Mouse (Mus musculus) MEL (cell line): ENCODE results near the gene Pus3. TPM values are rescaled to one million over a fixed set of nuclear protein-coding genes. Genes with fewer than 3 reads are reported as not detected.
A peak's percentile ranks its signal among the peaks of the same experiment; 100 is the strongest.

Experiments used
- DNase-seq: peaks from one replicate; pipeline ENCODE4 v3.0.0; 2011; ENCODE audit warnings: low read depth, low spot score
- H3K27ac ChIP-seq: 2 replicates; pipeline ENCODE4 v1.5.1; 2012; ENCODE audit warnings: low read depth, mild to moderate bottlenecking, control low read depth, low read length, moderate library complexity; ENCODE audit not compliant: control insufficient read depth
- H3K27me3 ChIP-seq, 2 experiments: fragments of 150-350 bp in 1 of 2; sonication (generic) in 1 of 2; 2 replicates each; pipeline ENCODE4 v1.6.1; 2012; ENCODE audit warnings: low read length in 2 of 2, mild to moderate bottlenecking in 2 of 2, improper control_type of control experiment in 1 of 2, moderate library complexity in 1 of 2; ENCODE audit not compliant: insufficient read depth in 2 of 2, control insufficient read depth in 1 of 2
- H3K36me3 ChIP-seq, 2 experiments: 2 replicates each; pipeline ENCODE4 v1.6.1; 2012 to 2014; ENCODE audit warnings: low read length in 2 of 2, improper control_type of control experiment in 1 of 2, inconsistent platforms in 1 of 2, mild to moderate bottlenecking in 1 of 2; ENCODE audit not compliant: insufficient read depth in 2 of 2, control insufficient read depth in 1 of 2
- H3K4me1 ChIP-seq, 2 experiments: fragments of 150-350 bp in 1 of 2; sonication (generic) in 1 of 2; 2 replicates each; pipeline ENCODE4 v1.6.1; 2012; ENCODE audit warnings: low read length in 2 of 2, improper control_type of control experiment in 1 of 2, mild to moderate bottlenecking in 1 of 2; ENCODE audit not compliant: insufficient read depth in 2 of 2, control insufficient read depth in 1 of 2
- H3K4me3 ChIP-seq, 2 experiments: fragments of 150-350 bp in 1 of 2; sonication (generic) in 1 of 2; 2 replicates each; pipeline ENCODE4 v1.5.1; 2012; ENCODE audit warnings: low read depth in 2 of 2, low read length in 2 of 2, mild to moderate bottlenecking in 2 of 2, moderate library complexity in 2 of 2, control low read depth in 1 of 2, improper control_type of control experiment in 1 of 2; ENCODE audit not compliant: control insufficient read depth in 1 of 2, insufficient read depth in 1 of 2
- H3K79me2 ChIP-seq: 2 replicates; pipeline ENCODE4 v1.6.1; 2012; ENCODE audit warnings: mild to moderate bottlenecking, low read length, moderate library complexity; ENCODE audit not compliant: control insufficient read depth, poor library complexity, insufficient read depth
- H3K9ac ChIP-seq: 2 replicates; pipeline ENCODE4 v1.6.1; 2012; ENCODE audit warnings: low read depth, mild to moderate bottlenecking, control low read depth, low read length, moderate library complexity; ENCODE audit not compliant: control insufficient read depth, poor library complexity, severe bottlenecking
- H3K9me3 ChIP-seq: fragments of 150-350 bp; sonication (generic); replicated peaks from 2 replicates; pipeline ENCODE4 v1.6.1; 2012; ENCODE audit warnings: mild to moderate bottlenecking, low read length, improper control_type of control experiment, moderate library complexity; ENCODE audit not compliant: insufficient read depth
- BHLHE40 ChIP-seq: IDR thresholded peaks from 2 replicates; pipeline ENCODE4 v1.6.1; 2012; ENCODE audit warnings: low read depth, mild to moderate bottlenecking, inconsistent platforms, low read length, improper control_type of control experiment, borderline replicate concordance
- CHD1 ChIP-seq: IDR thresholded peaks from 2 replicates; pipeline ENCODE4 v1.6.1; 2012; ENCODE audit warnings: low read depth, mild to moderate bottlenecking, inconsistent platforms, low read length, improper control_type of control experiment
- CHD2 ChIP-seq: IDR thresholded peaks from 2 replicates; pipeline ENCODE4 v1.6.1; 2011; ENCODE audit warnings: low read length, improper control_type of control experiment
- E2F4 ChIP-seq: IDR thresholded peaks from 2 replicates; pipeline ENCODE4 v1.6.1; 2011; ENCODE audit warnings: low read depth, low read length, improper control_type of control experiment, borderline replicate concordance
- ELF1 ChIP-seq: IDR thresholded peaks from 2 replicates; pipeline ENCODE4 v1.6.1; 2014; ENCODE audit warnings: low read depth, mild to moderate bottlenecking, inconsistent platforms, low read length, improper control_type of control experiment, moderate library complexity
- EP300 ChIP-seq, 2 experiments: IDR thresholded peaks; 2 replicates each; pipeline ENCODE4 v1.6.1; 2011; ENCODE audit warnings: improper control_type of control experiment in 2 of 2, low read length in 2 of 2, low read depth in 1 of 2, mild to moderate bottlenecking in 1 of 2
- GABPA ChIP-seq: IDR thresholded peaks from 2 replicates; pipeline ENCODE4 v1.6.1; 2012; ENCODE audit warnings: low read depth, mild to moderate bottlenecking, inconsistent platforms, low read length, improper control_type of control experiment, moderate library complexity
- KAT2A ChIP-seq: conservative IDR thresholded peaks from 2 replicates; pipeline ENCODE4 v1.6.1; 2012; ENCODE audit warnings: low read depth, low read length, improper control_type of control experiment, inconsistent platforms
- MAFK ChIP-seq: IDR thresholded peaks from 2 replicates; pipeline ENCODE4 v1.6.1; 2011; ENCODE audit warnings: low read depth, mild to moderate bottlenecking, low read length, improper control_type of control experiment, borderline replicate concordance
- MAZ ChIP-seq: IDR thresholded peaks from 2 replicates; pipeline ENCODE4 v1.6.1; 2012; ENCODE audit warnings: low read depth, mild to moderate bottlenecking, inconsistent platforms, low read length, improper control_type of control experiment
- MEF2A ChIP-seq: IDR thresholded peaks from 2 replicates; pipeline ENCODE4 v1.6.1; 2014; ENCODE audit warnings: low read depth, mild to moderate bottlenecking, inconsistent platforms, low read length, improper control_type of control experiment; ENCODE audit not compliant: poor library complexity, insufficient replicate concordance, severe bottlenecking; ENCODE audit errors: extremely low read depth
- NELFE ChIP-seq: IDR thresholded peaks from 2 replicates; pipeline ENCODE4 v1.6.1; 2011; ENCODE audit warnings: low read depth, low read length, improper control_type of control experiment
- NRF1 ChIP-seq: IDR thresholded peaks from 2 replicates; pipeline ENCODE4 v1.6.1; 2014; ENCODE audit warnings: low read depth, mild to moderate bottlenecking, inconsistent platforms, low read length, improper control_type of control experiment, moderate library complexity; ENCODE audit not compliant: poor library complexity, insufficient read depth, severe bottlenecking
- POLR2A ChIP-seq, 2 experiments: IDR thresholded peaks; 2 replicates each; pipeline ENCODE4 v1.6.1; 2011 to 2012; ENCODE audit warnings: low read length in 2 of 2, mild to moderate bottlenecking in 2 of 2, control low read depth in 1 of 2, improper control_type of control experiment in 1 of 2, low read depth in 1 of 2, moderate library complexity in 1 of 2; ENCODE audit not compliant: control insufficient read depth in 1 of 2, insufficient read depth in 1 of 2, poor library complexity in 1 of 2
- POLR2AphosphoS5 ChIP-seq: IDR thresholded peaks from 2 replicates; pipeline ENCODE4 v1.6.1; 2012; ENCODE audit warnings: low read depth, borderline replicate concordance, mild to moderate bottlenecking, inconsistent platforms, low read length, moderate library complexity, mixed read lengths
- RCOR1 ChIP-seq: IDR thresholded peaks from 2 replicates; pipeline ENCODE4 v1.6.1; 2012; ENCODE audit warnings: low read depth, mild to moderate bottlenecking, inconsistent platforms, low read length, improper control_type of control experiment
- SMC3 ChIP-seq: IDR thresholded peaks from 2 replicates; pipeline ENCODE4 v1.6.1; 2011; ENCODE audit warnings: low read depth, low read length, improper control_type of control experiment
- TBP ChIP-seq: IDR thresholded peaks from 2 replicates; pipeline ENCODE4 v1.8.0; 2011; ENCODE audit warnings: low read depth, low read length, improper control_type of control experiment
- UBTF ChIP-seq: IDR thresholded peaks from 2 replicates; pipeline ENCODE4 v1.6.1; 2012; ENCODE audit warnings: low read depth, mild to moderate bottlenecking, inconsistent platforms, low read length, improper control_type of control experiment, moderate library complexity, borderline replicate concordance; ENCODE audit not compliant: insufficient read depth
- USF2 ChIP-seq, 2 experiments: IDR thresholded peaks; 2 replicates each; pipeline ENCODE4 v1.6.1; 2011 to 2012; ENCODE audit warnings: improper control_type of control experiment in 2 of 2, low read length in 2 of 2, borderline replicate concordance in 1 of 2, inconsistent platforms in 1 of 2, low read depth in 1 of 2, mild to moderate bottlenecking in 1 of 2; ENCODE audit not compliant: insufficient read depth in 1 of 2
- ZC3H11A ChIP-seq: IDR thresholded peaks from 2 replicates; pipeline ENCODE4 v1.6.1; 2012; ENCODE audit warnings: low read depth, mild to moderate bottlenecking, inconsistent platforms, low read length, improper control_type of control experiment
- ZKSCAN1 ChIP-seq: IDR thresholded peaks from 2 replicates; pipeline ENCODE4 v1.6.1; 2012; ENCODE audit warnings: low read depth, mild to moderate bottlenecking, inconsistent platforms, low read length, improper control_type of control experiment, moderate library complexity
- ZMIZ1 ChIP-seq: IDR thresholded peaks from 2 replicates; pipeline ENCODE4 v1.6.1; 2012; ENCODE audit warnings: low read depth, mild to moderate bottlenecking, inconsistent platforms, low read length, improper control_type of control experiment, moderate library complexity
- polyA plus RNA-seq, 2 experiments: library from polyadenylated mRNA; stranded (reverse) in 1 of 2; unstranded in 1 of 2; fragments of >175 nt in 1 of 2; fragments of >200 nt in 1 of 2; gene quantifications; 2 replicates each; pipeline versions ENCODE4 v1.2.1 to v1.2.4; 2012; ENCODE audit warnings: low replicate concordance in 2 of 2, low read depth in 1 of 2; ENCODE audit not compliant: insufficient read length in 2 of 2, insufficient read depth in 1 of 2, missing spikeins in 1 of 2
- total RNA-seq: library from RNA; depleted of rRNA; stranded (reverse); fragments of 300-350 nt; gene quantifications from 2 replicates; pipeline ENCODE4 v1.2.3, GENCODE M21; 2012

The Pus3 gene
- total and polyA plus RNA-seq, 3 experiments, result 15.8 to 23.8 TPM; not detected in 1

DNA sequence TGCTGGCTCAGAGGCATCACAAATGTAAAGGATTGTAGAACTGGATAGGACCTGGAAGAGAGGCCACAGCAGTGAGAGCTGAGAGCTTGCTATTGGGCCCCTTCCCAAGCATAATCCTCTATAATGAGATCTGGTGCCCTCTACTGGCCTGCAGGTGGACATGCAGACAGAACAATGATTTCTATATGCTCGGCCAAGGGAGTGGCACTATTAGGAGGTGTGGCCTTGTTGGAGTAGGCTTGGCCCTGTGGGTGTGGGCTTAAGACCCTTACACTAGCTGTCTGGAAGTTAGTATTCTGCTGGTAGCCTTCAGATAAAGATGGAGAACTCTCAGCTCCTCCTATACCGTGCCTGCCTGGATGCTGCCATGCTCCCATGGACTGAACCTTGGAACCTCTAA is 23.3 kb upstream of the Pus3 start (continued):
- peak; percentile 55 for TF ChIP-seq ZC3H11A

DNA sequence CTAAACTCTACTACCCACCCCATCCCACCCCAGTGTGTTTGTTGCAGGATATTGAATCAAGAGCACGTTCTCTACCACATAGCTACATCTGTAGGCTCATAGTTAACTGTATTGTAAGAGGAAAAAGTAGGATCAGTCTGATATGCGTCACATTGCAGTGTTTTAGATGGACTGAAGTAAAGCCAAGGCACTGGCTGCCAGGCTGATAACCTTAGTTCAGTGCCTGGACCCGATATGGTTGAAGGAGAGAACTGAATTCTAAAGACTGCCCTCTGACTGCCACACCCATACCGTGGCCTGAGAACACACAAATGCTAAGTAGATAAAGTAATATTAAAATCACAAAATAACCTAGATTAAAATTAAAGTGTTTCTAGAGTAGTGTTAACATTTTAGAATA is 22.5 kb upstream of the Pus3 start:
- Histone ChIP-seq H3K9ac (no peak overlapping the region), H3K4me3 (no peak overlapping the region), H3K27me3 (no peaks in the 10 kb centered on the region; a peak in 2 of 4 replicates), H3K4me1 (peaks cover 0 to 5% of the 10 kb centered on the region in 2 experiments; a peak in 1 of 4 replicates)
- DNase-seq, result peak; percentile 16
- TF ChIP-seq CHD1, result no peak
- no peak for TF ChIP-seq MEF2A
- no peak for TF ChIP-seq POLR2A (IDR thresholded peaks at IDR 0.05; ENCODE audit: control insufficient read depth in 1 of 2, insufficient read depth in 1 of 2, low read depth in 1 of 2, low read length in 2 of 2, poor library complexity in 1 of 2)
- TF ChIP-seq E2F4, result no peak
- TF ChIP-seq ZMIZ1, result no peak
- no peak for TF ChIP-seq BHLHE40
- TF ChIP-seq EP300 (IDR thresholded peaks at IDR 0.05; ENCODE audit: low read depth in 1 of 2, low read length in 2 of 2), result no peak
- no peak for TF ChIP-seq GABPA
- TF ChIP-seq POLR2AphosphoS5, result no peak
- TF ChIP-seq MAZ, result no peak
- TF ChIP-seq ZKSCAN1, result no peak
- TF ChIP-seq, all 39 proteins: peak for 0
- no peaks in the 10 kb centered on the region for H3K9me3 ChIP-seq
- no peak overlapping the region for H3K27ac ChIP-seq
- H3K36me3 ChIP-seq, result peaks cover 0 to 3% of the 10 kb centered on the region in 2 experiments; a peak in 1 of 4 replicates
- H3K79me2 ChIP-seq, result no peaks in the 10 kb centered on the region

DNA sequence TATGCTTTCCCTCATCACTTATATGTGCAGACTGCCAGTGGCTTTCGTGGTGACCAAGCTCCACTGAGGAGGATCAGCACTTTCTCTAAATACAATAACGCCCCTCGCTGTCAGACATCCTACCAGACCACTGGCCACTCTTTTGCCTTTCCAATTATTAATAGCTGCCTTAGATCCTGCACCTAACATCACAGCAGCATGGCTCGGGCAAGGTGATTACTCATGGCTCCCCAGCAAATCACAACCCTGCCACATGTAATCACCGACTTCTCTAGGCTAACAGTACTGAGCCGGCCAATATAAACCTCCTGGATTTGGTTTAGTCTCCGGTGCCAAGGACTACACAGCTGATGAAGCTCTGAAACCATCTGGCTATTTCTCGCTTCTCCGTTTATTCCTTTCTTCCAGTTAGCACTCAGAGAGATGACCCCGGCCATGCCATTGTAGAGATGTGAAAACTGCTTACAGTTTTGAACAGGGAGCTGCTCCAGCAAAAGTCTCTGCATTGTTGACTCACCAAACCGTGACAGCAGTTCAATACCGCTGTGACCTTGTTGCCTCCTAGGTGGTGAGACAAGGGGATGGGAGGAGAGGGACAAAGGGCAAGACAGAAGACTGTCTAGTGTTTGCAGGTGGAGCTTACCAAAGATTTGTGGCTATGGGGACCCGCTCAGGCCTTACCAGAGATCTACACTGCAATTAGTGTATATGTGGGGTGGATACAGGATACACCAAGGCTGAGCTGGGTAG is 19.2 kb upstream of the Pus3 start:
- no peaks in the 10 kb centered on the region for H3K79me2 ChIP-seq
- no peak overlapping the region for H3K27ac ChIP-seq
- peaks cover 0 to 3% of the 10 kb centered on the region in 2 experiments; a peak in 1 of 4 replicates for H3K36me3 ChIP-seq
- DNase-seq, result no peak
- no peak for TF ChIP-seq TBP
- no peak for TF ChIP-seq ELF1
- TF ChIP-seq SMC3, result no peak
- TF ChIP-seq EP300 (IDR thresholded peaks at IDR 0.05; ENCODE audit: low read depth in 1 of 2, low read length in 2 of 2), result no peak
- TF ChIP-seq ZC3H11A, result no peak
- TF ChIP-seq E2F4, result no peak
- TF ChIP-seq NELFE, result no peak
- no peak for TF ChIP-seq MEF2A
- TF ChIP-seq MAFK, result no peak
- no peak for TF ChIP-seq NRF1
- no peak for TF ChIP-seq ZMIZ1
- TF ChIP-seq RCOR1, result no peak
- TF ChIP-seq UBTF, result no peak
- no peak for TF ChIP-seq CHD2
- no peak for TF ChIP-seq KAT2A
- TF ChIP-seq USF2 (IDR thresholded peaks at IDR 0.05; ENCODE audit: borderline replicate concordance in 1 of 2, insufficient read depth in 1 of 2, low read depth in 1 of 2, low read length in 2 of 2), result no peak
- H3K9ac ChIP-seq, result no peak overlapping the region
- H3K4me1 ChIP-seq, result peaks cover 0 to 5% of the 10 kb centered on the region in 2 experiments; a peak in 1 of 4 replicates
- no peak overlapping the region for H3K4me3 ChIP-seq
- H3K9me3 ChIP-seq, result no peaks in the 10 kb centered on the region
- H3K27me3 ChIP-seq, result no peaks in the 10 kb centered on the region
